Mouse (Mus musculus): ENCODE results near the gene Stab1.

The Stab1 gene

GRCm38 (mm10) chr14:31129326-31130235, 38.9 kb downstream of the Stab1 start:
- no peak for DNase-seq

- peak; percentile 99 for DNase-seq
These were observed 39.6 kb downstream of the Stab1 start, which contains the start of gene Smim4 for GRCm38 (mm10) chr14:31128826-31129219. Gene Smim4 (minus strand): TSS chr14:31128956.

- DNase-seq, result peak; percentile 61
These were observed 40.2 kb downstream of the Stab1 start for GRCm38 (mm10) chr14:31128101-31128825.

- no peak for DNase-seq
These were observed 41.6 kb downstream of the Stab1 start for GRCm38 (mm10) chr14:31126826-31127225.

- DNase-seq, result no peak
These were observed 43.0 kb downstream of the Stab1 start for GRCm38 (mm10) chr14:31125106-31126075.

- no peak for DNase-seq
These were observed 52.9 kb downstream of the Stab1 start for GRCm38 (mm10) chr14:31115522-31115921.

GRCm38 (mm10) chr14:31114011-31114410, 54.4 kb downstream of the Stab1 start:
- DNase-seq, result no peak

- no peak for DNase-seq
These were observed 56.3 kb downstream of the Stab1 start for GRCm38 (mm10) chr14:31112187-31112586.

- no peak for DNase-seq
These were observed 57.8 kb downstream of the Stab1 start for GRCm38 (mm10) chr14:31110613-31111012.

GRCm38 (mm10) chr14:31105156-31105555, 63.3 kb downstream of the Stab1 start:
- DNase-seq, result no peak

GRCm38 (mm10) chr14:31089918-31090317, 78.5 kb downstream of the Stab1 start:
- no peak for DNase-seq
